Mouse (Mus musculus) thymus, postnatal 25 days (tissue): Measurements from ENCODE around the gene Speer4c.
"Not testable (repeated sequence)": the region's sequence is repeated elsewhere in the genome, so short reads cannot be mapped to it uniquely, and the experiment has no call there.

Source experiments
- DNase-seq: peaks from one replicate; pipeline ENCODE4 v3.0.0; 2022

Gene Speer4c

GRCm38 (mm10) chr5:15714171-15714570 is at the start of gene Speer4c:
Gene Speer4c (minus strand): TSS chr5:15714271.
- not testable (repeated sequence) for DNase-seq

GRCm38 (mm10) chr5:15747478-15748255 is 33.6 kb upstream of the Speer4c start:
- DNase-seq: no peak

- no peak for DNase-seq
Measured at GRCm38 (mm10) chr5:15734097-15734867, 20.2 kb upstream of the Speer4c start.

- DNase-seq: not testable (repeated sequence)
Measured at GRCm38 (mm10) chr5:15702891-15703290, 11.2 kb downstream of the Speer4c start.

- DNase-seq: not testable (repeated sequence)
Measured at GRCm38 (mm10) chr5:15697719-15698118, 16.4 kb downstream of the Speer4c start.

- not testable (repeated sequence) for DNase-seq
Measured at GRCm38 (mm10) chr5:15691849-15692248, 22.2 kb downstream of the Speer4c start.

- DNase-seq: not testable (repeated sequence)
Measured at GRCm38 (mm10) chr5:15690822-15691221, 23.2 kb downstream of the Speer4c start.

GRCm38 (mm10) chr5:15689659-15690213 is 24.3 kb downstream of the Speer4c start:
- not testable (repeated sequence) for DNase-seq

GRCm38 (mm10) chr5:15688874-15689658 is 25.0 kb downstream of the Speer4c start:
- DNase-seq: not testable (repeated sequence)

- not testable (repeated sequence) for DNase-seq
Measured at GRCm38 (mm10) chr5:15681301-15682035, 32.6 kb downstream of the Speer4c start.

- DNase-seq: not testable (repeated sequence)
Measured at GRCm38 (mm10) chr5:15679980-15680949, 33.8 kb downstream of the Speer4c start.

GRCm38 (mm10) chr5:15678907-15679306 is 35.2 kb downstream of the Speer4c start:
- DNase-seq: not testable (repeated sequence)

- not testable (repeated sequence) for DNase-seq
Measured at GRCm38 (mm10) chr5:15677750-15678149, 36.3 kb downstream of the Speer4c start.

GRCm38 (mm10) chr5:15674429-15675244 is 39.4 kb downstream of the Speer4c start:
- DNase-seq: not testable (repeated sequence)

- not testable (repeated sequence) for DNase-seq
Measured at GRCm38 (mm10) chr5:15673989-15674388, 40.1 kb downstream of the Speer4c start.

GRCm38 (mm10) chr5:15670789-15671188 is 43.3 kb downstream of the Speer4c start:
- DNase-seq: not testable (repeated sequence)

GRCm38 (mm10) chr5:15663847-15664246 is 50.2 kb downstream of the Speer4c start:
- DNase-seq: not testable (repeated sequence)
